Mouse (Mus musculus) limb, embryonic 13.5 days (tissue): ENCODE data around the gene Olfr1269. TPM values are rescaled to one million over a fixed set of nuclear protein-coding genes. Genes with fewer than 3 reads are reported as not detected.

Experiments used
- ATAC-seq: fragments of 200-750 bp; cut with Nextera tagmentation; 2 replicates; pipeline ENCODE4 v1.8.0; 2017; ENCODE audit warnings: low read depth, moderate number of reproducible peaks, moderate TSS enrichment; ENCODE audit not compliant: low FRiP score
- H3K27ac ChIP-seq: fragments of 300-500 bp; sonication (generic); 2 replicates; pipeline ENCODE4 v1.5.1; 2015; ENCODE audit warnings: inconsistent platforms, mild to moderate bottlenecking, moderate library complexity
- H3K27me3 ChIP-seq: fragments of 300-500 bp; sonication (generic); 2 replicates; pipeline ENCODE4 v1.6.1; 2015; ENCODE audit warnings: mild to moderate bottlenecking, inconsistent platforms
- H3K36me3 ChIP-seq: fragments of 300-500 bp; sonication (generic); 2 replicates; pipeline ENCODE4 v1.6.1; 2015; ENCODE audit warnings: inconsistent platforms, mild to moderate bottlenecking, moderate library complexity
- H3K4me1 ChIP-seq: fragments of 300-500 bp; sonication (generic); 2 replicates; pipeline ENCODE4 v1.6.1; 2015; ENCODE audit warnings: inconsistent platforms
- H3K4me2 ChIP-seq: fragments of 300-500 bp; sonication (generic); replicated peaks from 2 replicates; pipeline ENCODE4 v1.6.1; 2015; ENCODE audit warnings: inconsistent platforms, mild to moderate bottlenecking, moderate library complexity
- H3K4me3 ChIP-seq: fragments of 300-500 bp; sonication (generic); 2 replicates; pipeline ENCODE4 v1.5.1; 2015; ENCODE audit warnings: moderate library complexity, mild to moderate bottlenecking, inconsistent platforms
- H3K9ac ChIP-seq: fragments of 300-500 bp; sonication (generic); 2 replicates; pipeline ENCODE4 v1.6.1; 2015; ENCODE audit warnings: mild to moderate bottlenecking, inconsistent platforms
- H3K9me3 ChIP-seq: fragments of 300-500 bp; sonication (generic); 2 replicates; pipeline ENCODE4 v1.6.1; 2016; ENCODE audit warnings: inconsistent platforms
- WGBS: fragments of 180-500 bp; shearing (Covaris S2); methylation state at CpG from one replicate; pipeline ENCODE4 v1.1.7; 2015; 5-methylcytosine and 5-hydroxymethylcytosine counted together
- polyA plus RNA-seq: library from polyadenylated mRNA; unstranded; fragments of >200 nt; fragmentation: Nextera tagmentation; extraction: Ambion mirVana; gene quantifications from 2 replicates; pipeline ENCODE4 v1.2.1, GENCODE M21; 2015

Olfr1269 gene
- polyA plus RNA-seq: not detected in 2 replicates

GRCm38 (mm10) chr2:90121312-90121711, at the start of gene Olfr1269:
Gene Olfr1269 (minus strand): TSS chr2:90121412.
- H3K36me3 ChIP-seq: no peaks in the 10 kb centered on the region
- H3K4me2 ChIP-seq: no peak within 1 kb of the TSS
- H3K9ac ChIP-seq: no peak within 1 kb of the TSS
- no peak within 1 kb of the TSS for H3K4me3 ChIP-seq
- H3K27me3 ChIP-seq: no peaks in the 10 kb centered on the region
- no peak within 1 kb of the TSS for H3K27ac ChIP-seq
- H3K9me3 ChIP-seq: no peaks in the 10 kb centered on the region
- ATAC-seq: no peak
- no peaks in the 10 kb centered on the region for H3K4me1 ChIP-seq
- 85% methylated on average over 1 of the region's 1 CpGs for WGBS

GRCm38 (mm10) chr2:90153916-90154315, 32.7 kb upstream of the Olfr1269 start:
- Histone ChIP-seq H3K4me3 (no peak overlapping the region), H3K4me1 (no peaks in the 10 kb centered on the region), H3K4me2 (no peak overlapping the region), H3K9ac (no peak overlapping the region), H3K27me3 (no peaks in the 10 kb centered on the region), H3K36me3 (no peaks in the 10 kb centered on the region), H3K27ac (no peak overlapping the region), H3K9me3 (no peaks in the 10 kb centered on the region)
- no peak for ATAC-seq
- 91% methylated on average over 9 of the region's 9 CpGs for WGBS

- Histone ChIP-seq H3K27ac (no peak within 1 kb of the TSS), H3K36me3 (no peaks in the 10 kb centered on the region), H3K9me3 (no peaks in the 10 kb centered on the region), H3K4me2 (no peak within 1 kb of the TSS), H3K4me1 (no peaks in the 10 kb centered on the region), H3K9ac (no peak within 1 kb of the TSS), H3K27me3 (no peaks in the 10 kb centered on the region), H3K4me3 (no peak within 1 kb of the TSS)
- ATAC-seq: no peak
- 76% methylated on average over 3 of the region's 3 CpGs for WGBS
Measured at GRCm38 (mm10) chr2:90152991-90153390, 31.8 kb upstream of the Olfr1269 start, which contains the start of gene Olfr1270. Gene Olfr1270 (minus strand): TSS chr2:90153091.

GRCm38 (mm10) chr2:90142196-90142595, 21.0 kb upstream of the Olfr1269 start, which contains the start of gene Olfr32:
Gene Olfr32 (minus strand): TSS chr2:90142296.
- ATAC-seq: no peak
- H3K4me3 ChIP-seq: no peak within 1 kb of the TSS
- no peaks in the 10 kb centered on the region for H3K9me3 ChIP-seq

GRCm38 (mm10) chr2:90070065-90070464, 51.1 kb downstream of the Olfr1269 start:
- Histone ChIP-seq H3K9me3 (no peaks in the 10 kb centered on the region), H3K9ac (no peak overlapping the region), H3K36me3 (no peaks in the 10 kb centered on the region), H3K27me3 (no peaks in the 10 kb centered on the region), H3K4me3 (no peak overlapping the region), H3K27ac (no peak overlapping the region), H3K4me1 (no peaks in the 10 kb centered on the region), H3K4me2 (no peak overlapping the region)
- 77% methylated on average over 2 of the region's 2 CpGs for whole genome bisulfite sequencing
- ATAC-seq: no peak

More at GRCm38 (mm10) chr2:90142196-90142595, 21.0 kb upstream of the Olfr1269 start, which contains the start of gene Olfr32:
- no peak within 1 kb of the TSS for H3K9ac ChIP-seq
- H3K27ac ChIP-seq: no peak within 1 kb of the TSS
- H3K27me3 ChIP-seq: no peaks in the 10 kb centered on the region
- H3K4me2 ChIP-seq: no peak within 1 kb of the TSS
- H3K4me1 ChIP-seq: no peaks in the 10 kb centered on the region
- H3K36me3 ChIP-seq: no peaks in the 10 kb centered on the region

Other genes starting within 250 kb of the Olfr1269 start
- gene Olfr1257, start 243.0 kb downstream of the Olfr1269 start, polyA plus RNA-seq: not detected in 2 replicates
- gene Olfr1258, start 194.1 kb downstream of the Olfr1269 start, polyA plus RNA-seq: not detected in 2 replicates
- not detected in 2 replicates for gene Olfr1259, start 172.7 kb downstream of the Olfr1269 start, polyA plus RNA-seq
- not detected in 2 replicates for gene Olfr1260, start 147.1 kb downstream of the Olfr1269 start, polyA plus RNA-seq
- gene Olfr1261, start 130.2 kb downstream of the Olfr1269 start, polyA plus RNA-seq: not detected in 2 replicates
- not detected in 2 replicates for gene Olfr1262, start 121.3 kb downstream of the Olfr1269 start, polyA plus RNA-seq
- gene Olfr1263, start 109.3 kb downstream of the Olfr1269 start, polyA plus RNA-seq: not detected in 2 replicates
- gene Olfr1264, start 95.8 kb downstream of the Olfr1269 start, polyA plus RNA-seq: not detected in 2 replicates
- not detected in 2 replicates for gene Olfr1265, start 86.1 kb downstream of the Olfr1269 start, polyA plus RNA-seq
- gene Olfr140, start 57.8 kb downstream of the Olfr1269 start, polyA plus RNA-seq: not detected in 2 replicates
- gene Olfr32, start 20.9 kb upstream of the Olfr1269 start, polyA plus RNA-seq: not detected in 2 replicates
- gene Olfr1270, start 31.7 kb upstream of the Olfr1269 start, polyA plus RNA-seq: not detected in 2 replicates
- not detected in 2 replicates for gene Olfr1506, start 103.1 kb upstream of the Olfr1269 start, polyA plus RNA-seq
- not detected in 2 replicates for gene Olfr142, start 136.2 kb upstream of the Olfr1269 start, polyA plus RNA-seq
- gene Olfr1271, start 149.6 kb upstream of the Olfr1269 start, polyA plus RNA-seq: not detected in 2 replicates
- gene Olfr1272, start 171.4 kb upstream of the Olfr1269 start, polyA plus RNA-seq: not detected in 2 replicates
- not detected in 2 replicates for gene Gm13769, start 200.8 kb upstream of the Olfr1269 start, polyA plus RNA-seq